Mouse (Mus musculus): ENCODE results near the gene Tpo. TPM values are rescaled to one million over a fixed set of nuclear protein-coding genes. Genes with fewer than 3 reads are reported as not detected.

The Tpo gene
- polyA plus RNA-seq, 1 experiment = not detected

GRCm38 (mm10) chr12:30015501-30015900 is 116.9 kb downstream of the Tpo start:
- Histone ChIP-seq H3K27ac (ENCODE audit: insufficient read depth, low read depth, low read length) (no peak overlapping the region), H3K4me3 (ENCODE audit: insufficient read depth, low read depth, low read length) (no peak overlapping the region), H3K4me1 (ENCODE audit: control insufficient read depth, insufficient read depth, low read length) (no peaks in the 10 kb centered on the region)
- no peak for TF ChIP-seq POLR2A (IDR thresholded peaks at IDR 0.05; ENCODE audit: insufficient read depth, low read depth, low read length)
- no peak for TF ChIP-seq CTCF (IDR thresholded peaks at IDR 0.05; ENCODE audit: insufficient read depth, low read depth, low read length)
- WGBS = 77% methylated on average over 9 of the region's 9 CpGs

DNA sequence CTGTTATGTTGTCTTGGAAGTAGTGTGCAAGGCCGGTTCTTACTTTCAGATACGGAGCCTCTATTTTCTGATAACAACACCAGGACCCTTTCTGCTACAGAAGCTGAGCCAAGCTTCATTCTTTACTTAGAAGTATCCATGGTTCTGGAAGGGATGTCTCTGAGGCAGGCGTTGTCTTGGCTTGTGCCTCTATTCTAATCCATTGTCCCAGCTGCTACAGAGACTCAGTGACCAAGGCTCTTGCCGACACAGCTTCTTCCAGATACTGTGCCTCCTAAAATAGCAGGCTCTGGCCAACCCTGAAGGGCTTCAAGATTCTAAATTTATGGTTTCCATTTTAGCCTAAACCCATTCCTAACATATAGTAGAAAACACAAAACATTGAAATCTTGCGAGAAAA is 123.7 kb downstream of the Tpo start:
- TF ChIP-seq CTCF (IDR thresholded peaks at IDR 0.05; ENCODE audit: insufficient read depth, low read depth, low read length) (no peak), POLR2A (IDR thresholded peaks at IDR 0.05; ENCODE audit: insufficient read depth, low read depth, low read length) (no peak)
- WGBS = 47% methylated on average over 5 of the region's 5 CpGs
- peak overlapping the region; percentile 61 for H3K27ac ChIP-seq (ENCODE audit: insufficient read depth, low read depth, low read length)
- peaks cover 22% of the 10 kb centered on the region for H3K4me1 ChIP-seq (ENCODE audit: control insufficient read depth, insufficient read depth, low read length)
- no peak overlapping the region for H3K4me3 ChIP-seq (ENCODE audit: insufficient read depth, low read depth, low read length)

DNA sequence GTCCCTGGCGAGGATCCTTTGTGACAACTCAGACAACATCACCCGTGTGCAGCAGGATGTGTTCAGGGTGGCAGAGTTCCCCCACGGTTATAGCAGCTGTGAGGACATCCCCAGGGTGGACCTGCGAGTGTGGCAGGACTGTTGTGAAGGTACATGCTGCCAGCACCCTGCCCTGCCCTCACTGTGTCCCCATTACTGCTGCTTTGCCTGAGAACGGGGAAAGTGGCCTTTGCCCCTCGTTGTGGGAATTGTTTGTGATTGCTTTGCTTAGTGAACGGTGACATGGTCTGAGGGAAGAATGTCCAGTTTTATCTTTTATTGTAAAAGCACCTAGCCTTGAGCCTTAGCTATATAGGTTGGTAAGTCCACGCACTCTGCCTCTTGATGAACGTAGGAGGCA is 125.8 kb downstream of the Tpo start:
- Histone ChIP-seq H3K27ac (ENCODE audit: insufficient read depth, low read depth, low read length) (no peak overlapping the region), H3K4me1 (ENCODE audit: control insufficient read depth, insufficient read depth, low read length) (peaks cover 22% of the 10 kb centered on the region), H3K4me3 (ENCODE audit: insufficient read depth, low read depth, low read length) (no peak overlapping the region)
- 82% methylated on average over 9 of the region's 9 CpGs for WGBS
- no peak for TF ChIP-seq POLR2A (IDR thresholded peaks at IDR 0.05; ENCODE audit: insufficient read depth, low read depth, low read length)
- TF ChIP-seq CTCF (IDR thresholded peaks at IDR 0.05; ENCODE audit: insufficient read depth, low read depth, low read length) = no peak

Other genes with a start within 250 kb of the Tpo start
- gene Pxdn, start 195.0 kb downstream of the Tpo start, polyA plus RNA-seq (2012; ENCODE audit: insufficient read depth, insufficient read length, low replicate concordance, missing spikeins) = not detected in 2 replicates
- gene Sntg2, start 240.8 kb upstream of the Tpo start, polyA plus RNA-seq (2012; ENCODE audit: insufficient read depth, insufficient read length, low replicate concordance, missing spikeins) = not detected in 2 replicates

Data from olfactory bulb, adult 2 months (tissue).